Mouse (Mus musculus): ENCODE measurements at regions not wholly inside any gene's neighbourhood (a gene's known extent, or its start where the extent isn't known, plus 50 kb on each side); places are given as distances from the start of the nearest gene placed in this dataset.

GRCm38 (mm10) chr2:45679101-45679895, 562.1 kb upstream of the Zeb2 start:
- in situ Hi-C loops (cut with MboI; ENCODE audit: unreplicated experiment in 2 of 2) = no loop called here

- in situ Hi-C loops (cut with MboI; ENCODE audit: unreplicated experiment in 2 of 2) = no loop called here
Measured at GRCm38 (mm10) chr2:45678685-45679084, 561.5 kb upstream of the Zeb2 start.

- in situ Hi-C loops (cut with MboI; ENCODE audit: unreplicated experiment in 2 of 2) = no loop called here
Measured at GRCm38 (mm10) chr2:45675776-45676175, 558.6 kb upstream of the Zeb2 start.

GRCm38 (mm10) chr2:45656011-45656410, 538.8 kb upstream of the Zeb2 start:
- in situ Hi-C loops (cut with MboI; ENCODE audit: unreplicated experiment in 2 of 2) = no loop called here

GRCm38 (mm10) chr2:45654693-45655092, 537.5 kb upstream of the Zeb2 start:
- in situ Hi-C loops (cut with MboI; ENCODE audit: unreplicated experiment in 2 of 2) = no loop called here

- in situ Hi-C loops (cut with MboI; ENCODE audit: unreplicated experiment in 2 of 2) = no loop called here
Measured at GRCm38 (mm10) chr2:45652977-45653376, 535.8 kb upstream of the Zeb2 start.

- in situ Hi-C loops (cut with MboI; ENCODE audit: unreplicated experiment in 2 of 2) = no loop called here
Measured at GRCm38 (mm10) chr2:45650271-45650985, 533.2 kb upstream of the Zeb2 start.

- in situ Hi-C loops (cut with MboI; ENCODE audit: unreplicated experiment in 2 of 2) = no loop called here
Measured at GRCm38 (mm10) chr2:45647846-45648245, 530.7 kb upstream of the Zeb2 start.

GRCm38 (mm10) chr2:45630081-45630480, 512.9 kb upstream of the Zeb2 start:
- in situ Hi-C loops (cut with MboI; ENCODE audit: unreplicated experiment in 2 of 2) = no loop called here

GRCm38 (mm10) chr2:45629616-45630015, 512.4 kb upstream of the Zeb2 start:
- in situ Hi-C loops (cut with MboI; ENCODE audit: unreplicated experiment in 2 of 2) = no loop called here

- in situ Hi-C loops (cut with MboI; ENCODE audit: unreplicated experiment in 2 of 2) = no loop called here
Measured at GRCm38 (mm10) chr2:45623056-45623455, 505.9 kb upstream of the Zeb2 start.

- in situ Hi-C loops (cut with MboI; ENCODE audit: unreplicated experiment in 2 of 2) = no loop called here
Measured at GRCm38 (mm10) chr2:45608926-45609325, 491.7 kb upstream of the Zeb2 start.

- in situ Hi-C loops (cut with MboI; ENCODE audit: unreplicated experiment in 2 of 2) = no loop called here
Measured at GRCm38 (mm10) chr2:45607393-45607792, 490.2 kb upstream of the Zeb2 start.

GRCm38 (mm10) chr2:45601332-45601900, 484.2 kb upstream of the Zeb2 start:
- in situ Hi-C loops (cut with MboI; ENCODE audit: unreplicated experiment in 2 of 2) = no loop called here

- in situ Hi-C loops (cut with MboI; ENCODE audit: unreplicated experiment in 2 of 2) = no loop called here
Measured at GRCm38 (mm10) chr2:45593765-45594164, 476.6 kb upstream of the Zeb2 start.

GRCm38 (mm10) chr2:45590980-45591379, 473.8 kb upstream of the Zeb2 start:
- in situ Hi-C loops (cut with MboI; ENCODE audit: unreplicated experiment in 2 of 2) = no loop called here

GRCm38 (mm10) chr2:45588248-45588647, 471.1 kb upstream of the Zeb2 start:
- in situ Hi-C loops (cut with MboI; ENCODE audit: unreplicated experiment in 2 of 2) = no loop called here

- in situ Hi-C loops (cut with MboI; ENCODE audit: unreplicated experiment in 2 of 2) = no loop called here
Measured at GRCm38 (mm10) chr2:45586588-45587200, 469.5 kb upstream of the Zeb2 start.

- in situ Hi-C loops (cut with MboI; ENCODE audit: unreplicated experiment in 2 of 2) = no loop called here
Measured at GRCm38 (mm10) chr2:45581549-45581925, 464.3 kb upstream of the Zeb2 start.

- in situ Hi-C loops (cut with MboI; ENCODE audit: unreplicated experiment in 2 of 2) = no loop called here
Measured at GRCm38 (mm10) chr2:45580838-45581548, 463.8 kb upstream of the Zeb2 start.

GRCm38 (mm10) chr2:45572906-45573305, 455.7 kb upstream of the Zeb2 start:
- in situ Hi-C loops (cut with MboI; ENCODE audit: unreplicated experiment in 2 of 2) = no loop called here

Data from v-Abl transformed pro-B cells (cell line).